12 mouse cellular contexts compared by ENCODE assay signal in the genomic region with DNA sequence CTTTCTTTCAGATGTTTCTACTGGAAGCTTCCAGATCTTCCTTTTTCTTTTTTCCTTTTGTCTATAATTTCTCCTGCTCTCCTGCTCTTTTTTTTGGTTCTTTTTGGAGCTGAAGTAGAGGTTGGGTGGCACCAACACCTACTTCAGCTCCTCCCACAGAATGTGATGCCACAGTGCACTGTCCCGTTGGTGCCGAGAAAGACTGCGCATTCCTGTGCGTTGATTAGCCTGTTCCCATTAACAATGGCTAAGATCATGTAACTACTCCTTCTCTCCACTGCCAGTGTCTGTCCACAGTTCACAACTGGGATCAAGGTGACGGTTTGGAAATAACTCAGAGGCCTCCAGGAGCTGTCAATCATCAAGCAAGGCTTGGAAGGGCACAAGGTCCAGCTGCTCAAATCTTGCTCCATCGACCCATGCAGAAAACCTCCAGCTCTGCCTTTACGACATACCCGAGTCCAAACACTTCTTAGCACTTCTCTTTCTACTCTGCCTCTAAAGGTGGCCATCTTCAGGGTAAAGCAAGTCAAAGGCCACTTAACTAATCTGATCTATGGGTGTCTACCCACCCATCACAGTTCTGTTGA.
DNase-seq lines count a peak whose midpoint lies in the region; ATAC-seq and TF ChIP-seq lines count a peak whose summit lies in the region.
"Had no signal": no experiment of that assay in that cellular context is flagged by ENCODE, and none has a peak within 500 bp of the region (broad histone marks: within the 10 kb centered on the region; RNA-seq: fewer than 3 reads in every experiment).

No protein-coding gene starts in this region.

- peaks cover 14% of the 10 kb centered on the region; the same call in 1 of the 2 replicates for H3K4me1 ChIP-seq in forebrain, embryonic 11.5 days (replicated peaks; ENCODE audit: control insufficient read depth, insufficient read depth, low read length)
- H3K4me1 ChIP-seq in forebrain, embryonic 10.5 days = peaks cover 70% of the 10 kb centered on the region
- H3K4me1 ChIP-seq in lung, embryonic 16.5 days (replicated peaks; ENCODE audit: control insufficient read depth, insufficient read depth, low read length) = peaks cover 46% of the 10 kb centered on the region
- peaks cover 31% of the 10 kb centered on the region for H3K4me1 ChIP-seq in lung, adult 2 months (ENCODE audit: control insufficient read depth, insufficient read depth, low read length)
- peaks cover 46% of the 10 kb centered on the region for H3K4me1 ChIP-seq in kidney, adult 2 months (ENCODE audit: control insufficient read depth, insufficient read depth, low read length)
- peaks cover 30% of the 10 kb centered on the region for H3K4me1 ChIP-seq in midbrain, embryonic 14.5 days (ENCODE audit: control insufficient read depth, insufficient read depth, low read length)

- no peak for TF ChIP-seq CTCF in lung, adult 2 months (IDR thresholded peaks at IDR 0.05; ENCODE audit: insufficient read depth, low read length)
- no peak for TF ChIP-seq CTCF in kidney, adult 2 months (conservative IDR thresholded peaks at IDR 0.05; ENCODE audit: insufficient read depth, insufficient read length, low read depth, low read length)

- H3K4me2 ChIP-seq in forebrain, embryonic 11.5 days (ENCODE audit: low read depth, low read length, severe bottlenecking) = no peak overlapping the region
- H3K4me2 ChIP-seq in lung, embryonic 16.5 days (ENCODE audit: low read depth, low read length) = no peak overlapping the region
- H3K4me2 ChIP-seq in midbrain, embryonic 14.5 days (ENCODE audit: low read length) = no peak overlapping the region
- H3K4me2 ChIP-seq: limb, embryonic 15.5 days had no signal

- WGBS in forebrain, embryonic 11.5 days = 34% methylated on average over 8 of the region's 8 CpGs
- WGBS in forebrain, embryonic 10.5 days = 42% methylated on average over 8 of the region's 8 CpGs
- 58% methylated on average over 8 of the region's 8 CpGs for WGBS in lung, embryonic 16.5 days
- 57% methylated on average over 8 of the region's 8 CpGs for WGBS in lung, adult 2 months
- 35% methylated on average over 8 of the region's 8 CpGs for WGBS in kidney, adult 2 months
- WGBS in midbrain, embryonic 14.5 days = 18% methylated on average over 8 of the region's 8 CpGs

- no peak overlapping the region; the same call in 1 of the 2 replicates for H3K9ac ChIP-seq in forebrain, embryonic 11.5 days (ENCODE audit: low read length)
- no peak overlapping the region for H3K9ac ChIP-seq in lung, embryonic 16.5 days (ENCODE audit: low read length)
- H3K9ac ChIP-seq in midbrain, embryonic 14.5 days (replicated peaks; ENCODE audit: low read length) = no peak overlapping the region
- H3K9ac ChIP-seq: limb, embryonic 15.5 days had no signal

- H3K4me3 ChIP-seq in forebrain, embryonic 11.5 days (ENCODE audit: low read depth, low read length) = no peak overlapping the region
- no peak overlapping the region for H3K4me3 ChIP-seq in forebrain, embryonic 10.5 days
- H3K4me3 ChIP-seq in lung, embryonic 16.5 days (ENCODE audit: low read length) = no peak overlapping the region
- no peak overlapping the region for H3K4me3 ChIP-seq in lung, adult 2 months (replicated peaks; ENCODE audit: extremely low read depth, low read depth, low read length)
- H3K4me3 ChIP-seq in kidney, adult 2 months (ENCODE audit: insufficient read depth, low read depth, low read length) = no peak overlapping the region
- no peak overlapping the region for H3K4me3 ChIP-seq in midbrain, embryonic 14.5 days (replicated peaks; ENCODE audit: low read depth, low read length)
- H3K4me3 ChIP-seq: limb, embryonic 15.5 days had no signal

- no peak for DNase-seq in forebrain, embryonic 11.5 days (ENCODE audit: low spot score)
- DNase-seq in forebrain, embryonic 10.5 days (ENCODE audit: extremely low spot score, low spot score) = no peak
- no peak for DNase-seq in lung, adult 2 months
- DNase-seq in kidney, adult 2 months = peak; percentile 93
- DNase-seq in midbrain, embryonic 14.5 days = no peak
- no peak for DNase-seq in right cerebral cortex, adult 2 months (ENCODE audit: low spot score in 2 of 2)
- no peak for DNase-seq in T-cell, adult 2 months (ENCODE audit: low spot score)
- DNase-seq: B cell, adult 2 months; cerebellum, postnatal 25 days had no signal

- no peaks in the 10 kb centered on the region for H3K27me3 ChIP-seq in forebrain, embryonic 11.5 days (ENCODE audit: control insufficient read depth, insufficient read depth, low read length)
- H3K27me3 ChIP-seq in forebrain, embryonic 10.5 days (ENCODE audit: poor library complexity, severe bottlenecking) = peaks cover 57% of the 10 kb centered on the region
- no peaks in the 10 kb centered on the region for H3K27me3 ChIP-seq in lung, embryonic 16.5 days (ENCODE audit: control insufficient read depth, insufficient read depth, low read depth, low read length)
- H3K27me3 ChIP-seq in kidney, adult 2 months (replicated peaks; ENCODE audit: control insufficient read depth, insufficient read depth, low read length) = no peaks in the 10 kb centered on the region
- H3K27me3 ChIP-seq in midbrain, embryonic 14.5 days (ENCODE audit: control insufficient read depth, insufficient read depth, low read length) = no peaks in the 10 kb centered on the region
- H3K27me3 ChIP-seq: limb, embryonic 15.5 days had no signal

- ATAC-seq in forebrain, embryonic 11.5 days (replicated peaks; ENCODE audit: low FRiP score) = 0 out of 2 replicates have a peak, but pooled peaks have one; percentile 37
- no peak for ATAC-seq in lung, embryonic 16.5 days (ENCODE audit: low read depth)
- ATAC-seq in midbrain, embryonic 14.5 days (ENCODE audit: low FRiP score, low TSS enrichment) = no peak; the same call in 1 of the 2 replicates
- ATAC-seq: activated CD4-positive, CD25-positive, alpha-beta regulatory T cell, adult 4 months had no signal

- H3K27ac ChIP-seq in forebrain, embryonic 11.5 days (ENCODE audit: low read depth, low read length) = no peak overlapping the region
- no peak overlapping the region for H3K27ac ChIP-seq in forebrain, embryonic 10.5 days
- 0 out of 2 replicates have a peak overlapping the region, but pooled peaks have one; percentile 17 for H3K27ac ChIP-seq in lung, embryonic 16.5 days (ENCODE audit: low read length)
- peak overlapping the region; percentile 81 for H3K27ac ChIP-seq in kidney, adult 2 months (ENCODE audit: insufficient read depth, low read depth, low read length)
- 0 out of 2 replicates have a peak overlapping the region, but pooled peaks have one; percentile 15 for H3K27ac ChIP-seq in midbrain, embryonic 14.5 days (replicated peaks; ENCODE audit: low read depth, low read length)
- H3K27ac ChIP-seq: limb, embryonic 15.5 days had no signal

- no peaks in the 10 kb centered on the region for H3K9me3 ChIP-seq in forebrain, embryonic 11.5 days (ENCODE audit: control insufficient read depth, low read length)
- H3K9me3 ChIP-seq in forebrain, embryonic 10.5 days = no peaks in the 10 kb centered on the region
- H3K9me3 ChIP-seq in lung, embryonic 16.5 days (ENCODE audit: control insufficient read depth, low read length) = no peaks in the 10 kb centered on the region
- no peaks in the 10 kb centered on the region for H3K9me3 ChIP-seq in midbrain, embryonic 14.5 days (ENCODE audit: control insufficient read depth, low read length)
- H3K9me3 ChIP-seq: limb, embryonic 15.5 days had no signal

- no peak for TF ChIP-seq POLR2A in lung, adult 2 months (IDR thresholded peaks at IDR 0.05; ENCODE audit: borderline replicate concordance, extremely low read depth, low read depth, low read length)
- no peak for TF ChIP-seq POLR2A in kidney, adult 2 months (IDR thresholded peaks at IDR 0.05; ENCODE audit: low read depth, low read length)

- no peaks in the 10 kb centered on the region for H3K36me3 ChIP-seq in forebrain, embryonic 11.5 days (ENCODE audit: control insufficient read depth, insufficient read depth, low read length)
- H3K36me3 ChIP-seq in forebrain, embryonic 10.5 days (replicated peaks) = peaks cover 23% of the 10 kb centered on the region
- no peaks in the 10 kb centered on the region; the same call in 1 of the 2 replicates for H3K36me3 ChIP-seq in lung, embryonic 16.5 days (ENCODE audit: control insufficient read depth, insufficient read depth, low read length)
- no peaks in the 10 kb centered on the region; the same call in 1 of the 2 replicates for H3K36me3 ChIP-seq in kidney, adult 2 months (ENCODE audit: control insufficient read depth, insufficient read depth, low read length)
- H3K36me3 ChIP-seq in midbrain, embryonic 14.5 days (ENCODE audit: control insufficient read depth, insufficient read depth, low read length) = no peaks in the 10 kb centered on the region

Comparison
In these comparisons a context has a peak if more than half of its experiments do, and no peak if none do; other contexts are left out.
1. H3K27ac ChIP-seq: peak in lung, embryonic 16.5 days (single experiment), kidney, adult 2 months (single experiment) and midbrain, embryonic 14.5 days (single experiment); none in forebrain, embryonic 11.5 days (single experiment) and forebrain, embryonic 10.5 days (single experiment).